Mouse (Mus musculus) myocyte (in vitro differentiated cells): ENCODE data around the gene Wdr25. TPM values are rescaled to one million over a fixed set of nuclear protein-coding genes. Genes with fewer than 3 reads are reported as not detected.

Experiments
- H3K27me3 ChIP-seq: one replicate; pipeline ENCODE4 v1.6.1; 2011; ENCODE audit not compliant: control insufficient read depth, insufficient read depth, insufficient read length
- H3K36me3 ChIP-seq: one replicate; pipeline ENCODE4 v1.6.1; 2011; ENCODE audit not compliant: control insufficient read depth, insufficient read depth
- H3K4me2 ChIP-seq: one replicate; pipeline ENCODE4 v1.6.1; 2011; ENCODE audit warnings: low read depth, control low read depth
- H3K4me3 ChIP-seq: one replicate; pipeline ENCODE4 v1.5.1; 2011; ENCODE audit warnings: mild to moderate bottlenecking, control low read depth, moderate library complexity
- H3K79me2 ChIP-seq: one replicate; pipeline ENCODE4 v1.6.1; 2011; ENCODE audit not compliant: control insufficient read depth, insufficient read depth
- H3ac ChIP-seq: one replicate; pipeline ENCODE4 v1.6.1; 2011; ENCODE audit not compliant: control insufficient read depth, insufficient read length
- CEBPB ChIP-seq: IDR thresholded peaks from 2 replicates; pipeline ENCODE4 v1.6.1; 2011; ENCODE audit warnings: mild to moderate bottlenecking, moderate library complexity; ENCODE audit not compliant: poor library complexity, insufficient read depth, severe bottlenecking
- E2F4 ChIP-seq: IDR thresholded peaks from one replicate; pipeline ENCODE4 v1.6.1; 2011; ENCODE audit warnings: mild to moderate bottlenecking, control low read depth, moderate library complexity; ENCODE audit not compliant: insufficient read depth
- MAX ChIP-seq: IDR thresholded peaks from one replicate; pipeline ENCODE4 v1.6.1; 2011; ENCODE audit warnings: low read depth, mild to moderate bottlenecking, control low read depth
- MYOD1 ChIP-seq, 3 experiments: IDR thresholded peaks; one replicate each; pipeline ENCODE4 v1.6.1; 2011; ENCODE audit warnings: control low read depth in 2 of 3, low read depth in 2 of 3, mild to moderate bottlenecking in 2 of 3, moderate library complexity in 1 of 3; ENCODE audit not compliant: insufficient read length in 2 of 3, control insufficient read depth in 1 of 3
- MYOG ChIP-seq, 3 experiments: IDR thresholded peaks; one replicate each; pipeline ENCODE4 v1.6.1; 2011; ENCODE audit warnings: control low read depth in 2 of 3, low read depth in 2 of 3, mild to moderate bottlenecking in 2 of 3; ENCODE audit not compliant: insufficient read length in 2 of 3, control insufficient read depth in 1 of 3, insufficient read depth in 1 of 3
- POLR2A ChIP-seq: IDR thresholded peaks from one replicate; pipeline ENCODE4 v1.6.1; 2011; ENCODE audit warnings: low read depth, mild to moderate bottlenecking, control low read depth, moderate library complexity; ENCODE audit not compliant: insufficient read length
- POLR2AphosphoS2 ChIP-seq: IDR thresholded peaks from one replicate; pipeline ENCODE4 v1.6.1; 2011; ENCODE audit warnings: low read depth, control low read depth; ENCODE audit not compliant: insufficient read length
- REST ChIP-seq: IDR thresholded peaks from one replicate; pipeline ENCODE4 v1.6.1; 2011; ENCODE audit warnings: mild to moderate bottlenecking, control low read depth, moderate library complexity; ENCODE audit not compliant: insufficient read depth, insufficient read length
- SRF ChIP-seq: IDR thresholded peaks from one replicate; pipeline ENCODE4 v1.6.1; 2011; ENCODE audit warnings: low read depth; ENCODE audit not compliant: control insufficient read depth, insufficient read length
- TCF12 ChIP-seq: IDR thresholded peaks from one replicate; pipeline ENCODE4 v1.6.1; 2011; ENCODE audit warnings: mild to moderate bottlenecking, control low read depth; ENCODE audit not compliant: poor library complexity, insufficient read depth, severe bottlenecking
- TCF3 ChIP-seq: IDR thresholded peaks from one replicate; pipeline ENCODE4 v1.6.1; 2011; ENCODE audit warnings: low read depth, control low read depth; ENCODE audit not compliant: insufficient read length
- USF1 ChIP-seq: IDR thresholded peaks from one replicate; pipeline ENCODE4 v1.6.1; 2011; ENCODE audit warnings: low read depth, mild to moderate bottlenecking, control low read depth, moderate library complexity
- polyA plus RNA-seq: library from polyadenylated mRNA; unstranded; fragments of >200 nt; fragmentation: generic; extraction: Trizol; gene quantifications from one replicate; pipeline ENCODE4 v1.2.1, GENCODE M21; 2012; ENCODE audit warnings: missing spikeins

Wdr25 gene
- polyA plus RNA-seq, 1 experiment = 14.0 TPM

DNA sequence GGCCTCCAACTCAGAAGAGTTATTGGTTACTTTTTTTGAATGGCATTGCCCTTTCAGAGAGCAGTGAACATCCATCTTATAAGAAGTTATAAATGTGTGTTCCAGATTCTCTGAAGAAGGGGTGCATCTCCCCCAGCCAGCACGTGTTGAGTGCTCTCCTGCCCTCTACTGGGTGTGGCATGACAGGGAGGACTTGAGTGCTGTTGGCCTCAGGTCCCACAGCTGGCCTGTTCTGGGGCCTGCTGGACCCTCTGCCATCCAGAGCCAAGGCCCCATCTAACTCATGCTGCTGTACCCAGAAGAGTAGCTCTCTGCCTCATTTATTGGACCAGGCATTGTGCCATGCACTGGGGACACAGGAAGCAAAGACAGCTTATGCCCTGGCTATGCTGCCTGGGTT lies 46.8 kb downstream of the Wdr25 start:
- no peak for TF ChIP-seq TCF12
- no peak for TF ChIP-seq POLR2A
- no peak for TF ChIP-seq MYOG (IDR thresholded peaks at IDR 0.05; ENCODE audit: control insufficient read depth in 1 of 3, insufficient read depth in 1 of 3, insufficient read length in 2 of 3, low read depth in 2 of 3)
- no peak overlapping the region for H3K4me3 ChIP-seq
- H3K27me3 ChIP-seq = no peaks in the 10 kb centered on the region
- H3K79me2 ChIP-seq = no peaks in the 10 kb centered on the region
- H3K4me2 ChIP-seq = no peak overlapping the region
- H3K36me3 ChIP-seq = no peaks in the 10 kb centered on the region
- H3ac ChIP-seq = no peak overlapping the region

DNA sequence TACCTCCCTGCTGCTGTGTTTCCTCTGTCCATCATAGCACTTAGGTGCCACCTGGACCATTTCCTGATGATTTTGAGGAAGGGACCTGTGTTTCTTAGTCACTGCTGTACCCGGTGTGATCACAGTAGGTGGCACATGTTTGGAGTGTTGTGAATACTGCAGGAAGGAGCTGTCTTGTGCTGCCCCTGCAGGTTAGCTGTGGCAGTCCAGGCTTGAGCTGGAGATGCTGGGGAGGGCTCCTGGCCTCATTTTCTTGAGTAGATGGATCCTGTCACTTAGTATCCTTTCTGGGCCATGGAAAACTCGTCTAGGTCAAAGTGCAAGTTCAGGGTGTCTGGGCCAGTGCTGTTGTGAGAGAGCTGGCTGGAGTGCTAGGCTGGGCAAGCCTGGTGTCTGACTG lies 47.9 kb downstream of the Wdr25 start:
- Histone ChIP-seq H3K27me3 (no peaks in the 10 kb centered on the region), H3K4me3 (no peak overlapping the region), H3K36me3 (no peaks in the 10 kb centered on the region), H3ac (no peak overlapping the region), H3K79me2 (no peaks in the 10 kb centered on the region), H3K4me2 (no peak overlapping the region)
- TF ChIP-seq USF1 (no peak), E2F4 (no peak), POLR2A (no peak), TCF3 (no peak)

DNA sequence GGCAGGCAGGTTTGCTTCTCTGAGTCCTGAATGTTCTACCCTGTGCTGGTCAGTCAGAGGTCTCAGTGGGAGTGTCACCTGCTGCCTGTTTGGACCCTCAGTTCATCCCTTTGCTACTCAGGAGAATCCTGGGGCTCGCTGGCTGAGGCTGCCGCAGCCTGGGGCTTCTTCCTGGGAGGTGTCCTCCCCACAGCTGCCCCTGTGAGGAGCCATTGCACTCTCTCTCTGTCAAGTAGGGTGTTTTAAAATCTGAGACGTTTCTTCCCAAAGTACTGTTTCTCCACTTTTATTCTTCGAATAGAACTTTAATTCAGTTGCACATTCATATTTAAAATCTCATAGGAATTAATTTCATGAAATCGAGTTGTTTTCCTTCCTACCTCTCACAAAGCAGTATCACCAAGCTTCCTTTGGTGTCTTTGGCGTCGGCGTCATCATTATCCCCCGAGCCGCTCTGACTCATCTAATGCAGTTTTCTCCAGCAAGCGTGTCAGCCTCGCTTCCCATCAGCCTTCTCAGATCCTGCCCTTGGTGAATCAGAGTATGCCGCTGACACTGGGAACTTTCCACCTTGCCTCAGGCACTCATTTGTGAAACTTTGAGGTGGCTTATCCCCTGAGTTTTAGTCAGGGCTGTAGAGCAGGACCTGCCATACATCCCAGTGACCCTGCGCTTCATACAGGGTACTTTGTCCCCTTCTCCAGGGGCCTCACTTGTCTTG lies 48.9 kb downstream of the Wdr25 start:
- Histone ChIP-seq H3ac (no peak overlapping the region), H3K36me3 (no peaks in the 10 kb centered on the region), H3K4me2 (peak overlapping the region; percentile 53), H3K27me3 (no peaks in the 10 kb centered on the region), H3K4me3 (no peak overlapping the region), H3K79me2 (no peaks in the 10 kb centered on the region)
- TF ChIP-seq MAX (no peak), TCF12 (no peak)

DNA sequence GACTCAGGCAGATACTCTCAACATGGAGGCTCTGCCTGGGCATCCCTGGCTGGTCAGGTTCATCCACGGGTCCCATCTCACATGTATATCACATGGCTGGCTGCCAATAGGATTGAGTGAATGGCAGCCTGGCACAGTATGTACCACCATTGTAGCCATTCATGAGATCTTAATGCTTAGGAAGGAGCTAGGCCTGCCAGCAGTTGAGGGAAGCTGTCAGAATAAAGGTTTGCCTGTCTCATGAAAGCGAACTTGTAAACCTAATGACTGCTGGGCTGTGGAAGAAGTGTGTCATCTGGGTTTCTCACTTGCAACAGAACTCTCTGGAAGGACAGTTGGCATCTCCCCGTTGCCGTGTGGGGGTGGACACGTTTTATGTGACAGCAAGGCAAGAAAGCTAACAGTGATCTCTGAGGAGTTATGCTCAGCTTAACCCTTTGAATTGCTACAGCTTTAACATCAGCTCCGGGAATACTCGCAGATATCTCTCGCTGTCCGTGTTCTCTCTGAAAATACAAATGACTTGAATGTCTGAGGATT lies 59.6 kb downstream of the Wdr25 start:
- Histone ChIP-seq H3K4me3 (no peak overlapping the region), H3ac (no peak overlapping the region), H3K79me2 (no peaks in the 10 kb centered on the region), H3K27me3 (no peaks in the 10 kb centered on the region), H3K36me3 (no peaks in the 10 kb centered on the region), H3K4me2 (no peak overlapping the region)
- no peak for TF ChIP-seq CEBPB
- TF ChIP-seq MYOG (IDR thresholded peaks at IDR 0.05; ENCODE audit: control insufficient read depth in 1 of 3, insufficient read depth in 1 of 3, insufficient read length in 2 of 3, low read depth in 2 of 3) = no peak
- TF ChIP-seq POLR2AphosphoS2 = no peak
- TF ChIP-seq REST = no peak
- TF ChIP-seq POLR2A = no peak
- no peak for TF ChIP-seq SRF
- no peak for TF ChIP-seq TCF12
- TF ChIP-seq USF1 = no peak
- no peak for TF ChIP-seq MYOD1 (IDR thresholded peaks at IDR 0.05; ENCODE audit: control insufficient read depth in 1 of 3, insufficient read length in 2 of 3, low read depth in 2 of 3)
- no peak for TF ChIP-seq E2F4
- no peak for TF ChIP-seq MAX
- TF ChIP-seq TCF3 = no peak

DNA sequence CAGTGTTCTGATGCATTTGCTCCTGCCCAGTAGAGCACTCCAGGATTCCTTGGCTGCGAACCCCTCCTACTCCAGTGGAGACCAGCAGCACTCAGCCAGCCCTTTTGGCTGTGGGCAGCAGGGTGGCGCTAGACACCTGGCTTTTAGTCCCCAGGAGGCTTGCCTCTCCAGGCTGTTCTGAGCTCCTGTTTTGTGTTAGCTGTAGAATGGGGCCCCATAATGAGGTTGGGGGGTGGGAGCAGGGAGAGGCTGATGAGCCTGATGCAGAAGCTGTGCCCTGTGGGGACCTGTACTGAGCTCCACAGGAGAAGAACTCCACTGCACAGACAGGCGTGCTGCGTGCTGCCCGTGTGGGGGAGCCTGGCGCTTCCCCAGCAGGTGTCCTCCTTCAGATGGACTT lies 60.4 kb downstream of the Wdr25 start:
- H3K79me2 ChIP-seq = no peaks in the 10 kb centered on the region
- no peaks in the 10 kb centered on the region for H3K36me3 ChIP-seq
- no peaks in the 10 kb centered on the region for H3K27me3 ChIP-seq
- H3K4me3 ChIP-seq = no peak overlapping the region
- TF ChIP-seq MYOG (IDR thresholded peaks at IDR 0.05; ENCODE audit: control insufficient read depth in 1 of 3, insufficient read depth in 1 of 3, insufficient read length in 2 of 3, low read depth in 2 of 3) = no peak
- TF ChIP-seq CEBPB = no peak
- TF ChIP-seq USF1 = no peak
- TF ChIP-seq SRF = no peak
- no peak for TF ChIP-seq TCF12
- no peak for TF ChIP-seq MAX
- TF ChIP-seq REST = no peak
- no peak for TF ChIP-seq MYOD1 (IDR thresholded peaks at IDR 0.05; ENCODE audit: control insufficient read depth in 1 of 3, insufficient read length in 2 of 3, low read depth in 2 of 3)
- TF ChIP-seq TCF3 = no peak
- TF ChIP-seq E2F4 = no peak
- TF ChIP-seq POLR2A = no peak
- TF ChIP-seq POLR2AphosphoS2 = no peak
- no peak overlapping the region for H3ac ChIP-seq
- no peak overlapping the region for H3K4me2 ChIP-seq
